In genomic region chr6:143216221-143216620, GRCm38 (mm10) we compare ENCODE assay signal across 28 mouse cellular contexts. TPM values are rescaled to one million over a fixed set of nuclear protein-coding genes. Genes with fewer than 3 reads are reported as not detected.
DNase-seq lines count a peak whose midpoint lies in the region; ATAC-seq and TF ChIP-seq lines count a peak whose summit lies in the region.
"Had no signal": no experiment of that assay in that cellular context is flagged by ENCODE, and none has a peak within 500 bp of the region (broad histone marks: within the 10 kb centered on the region; RNA-seq: fewer than 3 reads in every experiment).

No protein-coding gene starts in this region.

- peaks cover 32% of the 10 kb centered on the region for H3K9me3 ChIP-seq in forebrain, embryonic 10.5 days
- peaks cover 4% of the 10 kb centered on the region; the same call in 1 of the 2 replicates for H3K9me3 ChIP-seq in forebrain, embryonic 11.5 days (ENCODE audit: control insufficient read depth, low read length)
- peaks cover 16% of the 10 kb centered on the region; the same call in 1 of the 2 replicates for H3K9me3 ChIP-seq in kidney, postnatal 0 days (replicated peaks; ENCODE audit: low read length)
- H3K9me3 ChIP-seq in lung, embryonic 14.5 days (ENCODE audit: low read depth, low read length) = no peaks in the 10 kb centered on the region; the same call in 1 of the 2 replicates
- 0 out of 2 replicates have a peak, but pooled peaks cover 6% of the 10 kb centered on the region for H3K9me3 ChIP-seq in lung, postnatal 0 days (ENCODE audit: low read length)
- H3K9me3 ChIP-seq: embryonic facial prominence, embryonic 15.5 days; forebrain, embryonic 15.5 days; hindbrain, embryonic 15.5 days had no signal

- H3K27me3 ChIP-seq in forebrain, embryonic 10.5 days (ENCODE audit: poor library complexity, severe bottlenecking) = no peaks in the 10 kb centered on the region
- H3K27me3 ChIP-seq in forebrain, embryonic 11.5 days (ENCODE audit: control insufficient read depth, insufficient read depth, low read length) = no peaks in the 10 kb centered on the region
- H3K27me3 ChIP-seq in kidney, postnatal 0 days (ENCODE audit: insufficient read depth, low read length) = no peaks in the 10 kb centered on the region
- no peaks in the 10 kb centered on the region for H3K27me3 ChIP-seq in lung, embryonic 14.5 days (ENCODE audit: insufficient read depth, low read length)
- no peaks in the 10 kb centered on the region for H3K27me3 ChIP-seq in lung, postnatal 0 days (replicated peaks; ENCODE audit: insufficient read depth, low read length)
- H3K27me3 ChIP-seq: embryonic facial prominence, embryonic 15.5 days; forebrain, embryonic 15.5 days; hindbrain, embryonic 15.5 days; megakaryocyte, embryonic 14.5 days; midbrain, embryonic 12.5 days; neural tube, embryonic 13.5 days; stomach, embryonic 15.5 days had no signal

- TF ChIP-seq CTCF in kidney, postnatal 0 days (IDR thresholded peaks at IDR 0.05; ENCODE audit: low read depth) = 0 out of 2 replicates have a peak, but pooled peaks have one; percentile 6
- peak; percentile 46 for TF ChIP-seq CTCF in lung, embryonic 14.5 days (IDR thresholded peaks at IDR 0.05; ENCODE audit: low read depth)
- TF ChIP-seq CTCF in lung, postnatal 0 days (IDR thresholded peaks at IDR 0.05) = no peak; the same call in 1 of the 2 replicates

- no peak for ATAC-seq in forebrain, embryonic 11.5 days (replicated peaks; ENCODE audit: low FRiP score)
- ATAC-seq in kidney, postnatal 0 days (replicated peaks; ENCODE audit: low FRiP score, low read depth) = peak; percentile 38; the same call in 1 of the 2 replicates
- no peak for ATAC-seq in lung, embryonic 14.5 days (ENCODE audit: insufficient read depth)
- no peak for ATAC-seq in lung, postnatal 0 days
- ATAC-seq: forebrain, embryonic 15.5 days; inflammation-experienced regulatory T-cells, adult 6 months had no signal

- DNase-seq in forebrain, embryonic 10.5 days (ENCODE audit: extremely low spot score, low spot score) = no peak
- DNase-seq in forebrain, embryonic 11.5 days (ENCODE audit: low spot score) = no peak
- no peak for DNase-seq in kidney, postnatal 0 days (ENCODE audit: low spot score)
- no peak for DNase-seq in kidney, adult 8-10 months
- peak; percentile 68 for DNase-seq in lung, embryonic 14.5 days
- DNase-seq in lung, postnatal 0 days (ENCODE audit: low spot score) = no peak
- DNase-seq in kidney, postnatal 4 days = peak; percentile 33 to 56
- DNase-seq: adrenal gland, postnatal 14 days; cerebellum, adult 11-12 months; cerebellum, adult 9-11 months; gastrocnemius, adult 2 months; heart, postnatal 14 days; layer of hippocampus, postnatal 36 days; left cerebral cortex, postnatal 4 days; liver; lung, adult 2 months; right cerebral cortex, postnatal 25 days had no signal

- no peak overlapping the region for H3K4me3 ChIP-seq in forebrain, embryonic 10.5 days
- no peak overlapping the region for H3K4me3 ChIP-seq in forebrain, embryonic 11.5 days (ENCODE audit: low read depth, low read length)
- H3K4me3 ChIP-seq in kidney, postnatal 0 days (replicated peaks; ENCODE audit: low read depth, low read length) = no peak overlapping the region
- no peak overlapping the region for H3K4me3 ChIP-seq in lung, embryonic 14.5 days (ENCODE audit: low read depth, low read length)
- H3K4me3 ChIP-seq in lung, postnatal 0 days (ENCODE audit: low read depth, low read length) = no peak overlapping the region
- H3K4me3 ChIP-seq: embryonic facial prominence, embryonic 15.5 days; forebrain, embryonic 15.5 days; gastrocnemius, adult 2 months; hindbrain, embryonic 10.5 days; hindbrain, embryonic 15.5 days; megakaryocyte, embryonic 14.5 days; midbrain, embryonic 12.5 days; myocyte; neural tube, embryonic 13.5 days; stomach, embryonic 15.5 days had no signal

- TF ChIP-seq EP300 in lung, postnatal 0 days (IDR thresholded peaks at IDR 0.05) = no peak

- peaks cover 7% of the 10 kb centered on the region; the same call in 1 of the 2 replicates for H3K4me1 ChIP-seq in forebrain, embryonic 10.5 days
- no peaks in the 10 kb centered on the region for H3K4me1 ChIP-seq in forebrain, embryonic 11.5 days (replicated peaks; ENCODE audit: control insufficient read depth, insufficient read depth, low read length)
- H3K4me1 ChIP-seq in kidney, postnatal 0 days (replicated peaks; ENCODE audit: insufficient read depth, low read length) = no peaks in the 10 kb centered on the region
- 0 out of 2 replicates have a peak, but pooled peaks cover 5% of the 10 kb centered on the region for H3K4me1 ChIP-seq in lung, embryonic 14.5 days (ENCODE audit: insufficient read depth)
- no peaks in the 10 kb centered on the region for H3K4me1 ChIP-seq in lung, postnatal 0 days (ENCODE audit: insufficient read depth, low read depth, low read length)
- H3K4me1 ChIP-seq: embryonic facial prominence, embryonic 15.5 days; forebrain, embryonic 15.5 days; hindbrain, embryonic 15.5 days; megakaryocyte, embryonic 14.5 days; midbrain, embryonic 12.5 days; stomach, embryonic 15.5 days had no signal

- peaks cover 9% of the 10 kb centered on the region; the same call in 1 of the 2 replicates for H3K36me3 ChIP-seq in forebrain, embryonic 10.5 days (replicated peaks)
- H3K36me3 ChIP-seq in forebrain, embryonic 11.5 days (ENCODE audit: control insufficient read depth, insufficient read depth, low read length) = no peaks in the 10 kb centered on the region
- no peaks in the 10 kb centered on the region for H3K36me3 ChIP-seq in kidney, postnatal 0 days (ENCODE audit: insufficient read depth, low read length)
- H3K36me3 ChIP-seq in lung, embryonic 14.5 days (ENCODE audit: insufficient read depth) = no peaks in the 10 kb centered on the region
- no peaks in the 10 kb centered on the region for H3K36me3 ChIP-seq in lung, postnatal 0 days (ENCODE audit: insufficient read depth, low read length)
- H3K36me3 ChIP-seq: forebrain, embryonic 15.5 days; hindbrain, embryonic 15.5 days; midbrain, embryonic 12.5 days; stomach, embryonic 15.5 days had no signal

- H3K9ac ChIP-seq in forebrain, embryonic 11.5 days (ENCODE audit: low read length) = no peak overlapping the region
- no peak overlapping the region for H3K9ac ChIP-seq in kidney, postnatal 0 days (ENCODE audit: low read depth, low read length)
- no peak overlapping the region for H3K9ac ChIP-seq in lung, embryonic 14.5 days
- H3K9ac ChIP-seq in lung, postnatal 0 days (replicated peaks; ENCODE audit: low read depth) = no peak overlapping the region
- H3K9ac ChIP-seq: embryonic facial prominence, embryonic 15.5 days; forebrain, embryonic 15.5 days; hindbrain, embryonic 15.5 days; liver, embryonic 14.5 days; midbrain, embryonic 12.5 days; neural tube, embryonic 13.5 days; stomach, embryonic 15.5 days had no signal

- no peak overlapping the region for H3K4me2 ChIP-seq in forebrain, embryonic 11.5 days (ENCODE audit: low read depth, low read length, severe bottlenecking)
- H3K4me2 ChIP-seq in kidney, postnatal 0 days (ENCODE audit: low read length) = no peak overlapping the region
- H3K4me2 ChIP-seq in lung, embryonic 14.5 days = no peak overlapping the region
- no peak overlapping the region for H3K4me2 ChIP-seq in lung, postnatal 0 days (replicated peaks; ENCODE audit: low read depth, low read length)
- H3K4me2 ChIP-seq: embryonic facial prominence, embryonic 15.5 days; forebrain, embryonic 15.5 days; hindbrain, embryonic 15.5 days; midbrain, embryonic 12.5 days; neural tube, embryonic 13.5 days; stomach, embryonic 15.5 days had no signal

- H3K27ac ChIP-seq in forebrain, embryonic 10.5 days = 0 out of 2 replicates have a peak overlapping the region, but pooled peaks have one; percentile 25
- no peak overlapping the region for H3K27ac ChIP-seq in forebrain, embryonic 11.5 days (ENCODE audit: low read depth, low read length)
- no peak overlapping the region for H3K27ac ChIP-seq in kidney, postnatal 0 days
- no peak overlapping the region for H3K27ac ChIP-seq in lung, embryonic 14.5 days (ENCODE audit: low read depth)
- H3K27ac ChIP-seq in lung, postnatal 0 days (ENCODE audit: low read length) = no peak overlapping the region
- H3K27ac ChIP-seq: embryonic facial prominence, embryonic 15.5 days; forebrain, embryonic 15.5 days; gastrocnemius, adult 2 months; hindbrain, embryonic 10.5 days; hindbrain, embryonic 15.5 days; liver, embryonic 14.5 days; midbrain, embryonic 12.5 days; neural tube, embryonic 13.5 days; stomach, embryonic 15.5 days had no signal

- WGBS in forebrain, embryonic 10.5 days = 90% methylated on average over 11 of the region's 11 CpGs
- WGBS in forebrain, embryonic 11.5 days = 86% methylated on average over 11 of the region's 11 CpGs
- 51% methylated on average over 11 of the region's 11 CpGs for WGBS in kidney, postnatal 0 days
- 40% methylated on average over 11 of the region's 11 CpGs for WGBS in lung, embryonic 14.5 days
- 32% methylated on average over 11 of the region's 11 CpGs for WGBS in lung, postnatal 0 days

RNA-seq across cellular contexts. Expression of gene Etnk1, which starts 49.2 kb away (rescaled TPM):
- polyA plus RNA-seq in forebrain, embryonic 10.5 days (2016; fragmentation: Nextera tagmentation; extraction: Ambion mirVana) = 20.6 and 21.0 TPM in 2 replicates
- 28.8 and 32.1 TPM in 2 replicates for polyA plus RNA-seq in forebrain, embryonic 11.5 days (2014; fragmentation: Nextera tagmentation; extraction: Ambion mirVana)
- 35.9 and 36.6 TPM in 2 replicates for polyA plus RNA-seq in kidney, postnatal 0 days (2015; fragmentation: Nextera tagmentation; extraction: Ambion mirVana)
- polyA plus RNA-seq in lung, embryonic 14.5 days (2014; fragmentation: Nextera tagmentation; extraction: Ambion mirVana) = 22.6 and 23.3 TPM in 2 replicates
- polyA plus RNA-seq in lung, postnatal 0 days (2015; fragmentation: Nextera tagmentation; extraction: Ambion mirVana) = 11.1 and 12.6 TPM in 2 replicates

Comparison
In these comparisons a context has a peak if more than half of its experiments do, and no peak if none do; other contexts are left out.
1. DNase-seq: peak in lung, embryonic 14.5 days (single experiment) and kidney, postnatal 4 days (2 of 2); none in forebrain, embryonic 10.5 days (single experiment), forebrain, embryonic 11.5 days (single experiment), kidney, postnatal 0 days (single experiment), kidney, adult 8-10 months (0 of 2) and lung, postnatal 0 days (single experiment).